Mouse (Mus musculus) CD8-positive naive resting alpha-beta T cell, adult 2 months (primary cell): ENCODE measurements around the gene Azin2.

Experiments
- DNase-seq, 2 experiments: peaks; one replicate each; pipeline ENCODE4 v3.0.0; 2022; ENCODE audit warnings: low read depth in 2 of 2, low spot score in 2 of 2

Azin2 gene

GRCm38 (mm10) chr4:128900484-128900883, 61.8 kb downstream of the Azin2 start:
- no peak for DNase-seq

GRCm38 (mm10) chr4:128899332-128899731, 62.9 kb downstream of the Azin2 start:
- no peak for DNase-seq

GRCm38 (mm10) chr4:128897911-128898421, 64.3 kb downstream of the Azin2 start:
- no peak for DNase-seq

- DNase-seq: no peak
These were observed 65.6 kb downstream of the Azin2 start for GRCm38 (mm10) chr4:128896667-128897066.

GRCm38 (mm10) chr4:128895841-128896240, 66.4 kb downstream of the Azin2 start:
- DNase-seq: no peak

GRCm38 (mm10) chr4:128894112-128894511, 68.1 kb downstream of the Azin2 start:
- no peak for DNase-seq

- DNase-seq: no peak
These were observed 70.1 kb downstream of the Azin2 start for GRCm38 (mm10) chr4:128892188-128892587.

GRCm38 (mm10) chr4:128891746-128892145, 70.5 kb downstream of the Azin2 start:
- no peak for DNase-seq

GRCm38 (mm10) chr4:128891157-128891556, 71.1 kb downstream of the Azin2 start:
- DNase-seq: no peak

- DNase-seq: no peak
These were observed 72.3 kb downstream of the Azin2 start for GRCm38 (mm10) chr4:128889752-128890630.

GRCm38 (mm10) chr4:128888436-128888990, 73.7 kb downstream of the Azin2 start:
- DNase-seq: no peak

- no peak for DNase-seq
These were observed 74.6 kb downstream of the Azin2 start for GRCm38 (mm10) chr4:128887641-128888091.

GRCm38 (mm10) chr4:128887026-128887425, 75.2 kb downstream of the Azin2 start:
- DNase-seq: no peak

GRCm38 (mm10) chr4:128886571-128886970, 75.7 kb downstream of the Azin2 start:
- no peak for DNase-seq

- no peak for DNase-seq
These were observed 76.7 kb downstream of the Azin2 start for GRCm38 (mm10) chr4:128885540-128885939.

GRCm38 (mm10) chr4:128884711-128885095, 77.5 kb downstream of the Azin2 start:
- no peak for DNase-seq

GRCm38 (mm10) chr4:128883801-128884710, 78.2 kb downstream of the Azin2 start:
- DNase-seq: peak; percentile 9 to 15

GRCm38 (mm10) chr4:128883379-128883781, 78.9 kb downstream of the Azin2 start, which contains the start of gene Trim62:
Trim62 (plus strand) TSS chr4:128883580.
- DNase-seq: peak; percentile 16 to 40
